Mouse (Mus musculus) spleen, adult 2 months (tissue): Measurements from ENCODE around the gene Igfals. TPM values are rescaled to one million over a fixed set of nuclear protein-coding genes. Genes with fewer than 3 reads are reported as not detected.
A peak's percentile ranks its signal among the peaks of the same experiment; 100 is the strongest.

Source experiments
- DNase-seq, 2 experiments: peaks; one replicate each; pipeline versions ENCODE4 v3.0.0 to v3.0.0-alpha.2; 2012 to 2021; ENCODE audit warnings: low spot score in 2 of 2, low read depth in 1 of 2
- H3K27ac ChIP-seq: fragments of 200-500 bp; 2 replicates; pipeline ENCODE4 v1.5.1; 2012; ENCODE audit warnings: low read length, inconsistent platforms; ENCODE audit not compliant: insufficient read depth
- H3K27me3 ChIP-seq: fragments of 200-500 bp; 2 replicates; pipeline ENCODE4 v1.6.1; 2012; ENCODE audit warnings: mild to moderate bottlenecking, moderate library complexity, low read length, inconsistent platforms; ENCODE audit not compliant: control insufficient read depth, insufficient read depth
- H3K36me3 ChIP-seq: fragments of 200-500 bp; 2 replicates; pipeline ENCODE4 v1.6.1; 2012; ENCODE audit warnings: mild to moderate bottlenecking, low read length, inconsistent platforms; ENCODE audit not compliant: control insufficient read depth, insufficient read depth
- H3K4me1 ChIP-seq: fragments of 200-500 bp; 2 replicates; pipeline ENCODE4 v1.6.1; 2011; ENCODE audit warnings: inconsistent platforms; ENCODE audit not compliant: control insufficient read depth, insufficient read depth, insufficient read length
- H3K4me3 ChIP-seq: fragments of 200-500 bp; 2 replicates; pipeline ENCODE4 v1.5.1; 2011; ENCODE audit warnings: mild to moderate bottlenecking, inconsistent platforms; ENCODE audit not compliant: insufficient read depth, insufficient read length; ENCODE audit errors: extremely low read depth
- CTCF ChIP-seq: fragments of 200-500 bp; IDR thresholded peaks from 2 replicates; pipeline ENCODE4 v1.5.1; 2011; ENCODE audit warnings: mild to moderate bottlenecking, inconsistent platforms; ENCODE audit not compliant: insufficient read depth, insufficient read length, insufficient replicate concordance; ENCODE audit errors: extremely low read depth
- POLR2A ChIP-seq: fragments of 200-500 bp; IDR thresholded peaks from 2 replicates; pipeline ENCODE4 v1.6.1; 2011; ENCODE audit warnings: low read depth, low read length, inconsistent platforms
- WGBS: fragments of 180-500 bp; shearing (Covaris S2); methylation state at CpG from one replicate; pipeline ENCODE4 v1.1.7; 2018; 5-methylcytosine and 5-hydroxymethylcytosine counted together
- polyA plus RNA-seq: library from polyadenylated mRNA; depleted of rRNA; stranded (reverse); fragments of >200 nt; gene quantifications from 2 replicates; pipeline ENCODE4 v1.2.3, GENCODE M21; 2012

The Igfals gene
- polyA plus RNA-seq, 1 experiment: 1.1 TPM

DNA sequence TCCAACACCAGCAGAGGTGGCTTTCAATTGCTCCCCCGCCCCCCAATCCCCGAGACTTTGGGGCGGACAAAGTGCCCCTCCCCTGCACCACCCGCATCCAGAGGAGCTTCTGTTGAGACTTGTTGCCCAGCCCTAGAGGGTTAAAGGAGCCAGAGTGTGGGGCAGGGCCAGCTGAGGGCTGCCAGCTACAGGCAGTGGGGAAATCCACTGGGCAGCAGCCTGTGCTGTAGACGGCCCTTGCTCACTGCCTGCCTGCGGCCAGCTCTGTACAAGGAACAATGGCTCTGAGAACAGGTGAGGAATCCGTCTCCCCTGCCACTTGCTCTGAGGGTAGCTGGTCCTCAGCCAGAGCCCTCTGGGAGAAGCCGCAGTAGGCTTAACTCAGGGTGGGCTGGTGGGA, 12.7 kb downstream of the Igfals start:
- DNase-seq: no peak

DNA sequence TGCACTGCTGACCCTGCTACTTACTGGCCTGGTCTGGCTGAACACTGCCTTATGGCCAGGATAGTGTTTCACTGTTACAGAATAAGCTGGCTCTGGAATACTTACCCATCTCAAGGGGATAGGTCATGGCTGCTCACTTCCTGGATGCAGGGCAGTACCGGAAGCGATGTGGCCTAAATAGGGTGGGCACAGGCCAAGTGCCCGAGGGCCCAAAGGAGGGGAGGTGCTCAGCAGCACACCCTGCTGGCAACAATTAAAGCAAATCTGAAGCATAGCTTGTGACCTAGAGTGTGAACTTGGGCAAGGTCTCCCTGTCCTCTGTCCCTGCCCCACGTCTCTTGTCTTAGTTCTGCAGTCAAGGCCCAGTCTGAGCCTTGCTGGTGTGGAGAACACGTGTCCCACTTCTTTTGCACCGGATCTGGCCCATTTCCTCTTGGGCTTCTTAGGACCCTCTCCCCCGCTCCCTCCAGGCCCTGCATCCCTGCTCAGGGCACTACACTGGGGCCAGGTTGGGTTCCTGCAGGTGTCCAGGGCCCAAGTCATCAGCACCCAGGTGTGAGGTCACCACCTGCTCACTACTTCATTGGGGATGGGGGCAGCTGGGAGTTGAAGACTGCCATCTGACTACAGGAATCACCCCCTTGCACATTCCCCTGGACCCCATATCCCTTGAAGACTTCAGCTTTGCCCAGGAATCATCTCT, 16.1 kb downstream of the Igfals start:
- Histone ChIP-seq H3K36me3 (peaks cover 10% of the 10 kb centered on the region), H3K4me3 (no peak overlapping the region), H3K27me3 (no peaks in the 10 kb centered on the region), H3K4me1 (peaks cover 6% of the 10 kb centered on the region), H3K27ac (no peak overlapping the region)
- DNase-seq: peak in 1 of 2 experiments; percentile 28
- WGBS: 42% methylated on average over 7 of the region's 7 CpGs
- peak; percentile 39; the same call in 1 of the 2 replicates for TF ChIP-seq CTCF
- TF ChIP-seq POLR2A: no peak

More for the DNA sequence above, 12.7 kb downstream of the Igfals start:
- no peaks in the 10 kb centered on the region for H3K27me3 ChIP-seq
- H3K4me3 ChIP-seq: no peak overlapping the region
- WGBS: 84% methylated on average over 8 of the region's 8 CpGs
- no peaks in the 10 kb centered on the region for H3K4me1 ChIP-seq
- no peak overlapping the region for H3K27ac ChIP-seq
- peaks cover 7% of the 10 kb centered on the region for H3K36me3 ChIP-seq
- TF ChIP-seq POLR2A (no peak), CTCF (no peak)

DNA sequence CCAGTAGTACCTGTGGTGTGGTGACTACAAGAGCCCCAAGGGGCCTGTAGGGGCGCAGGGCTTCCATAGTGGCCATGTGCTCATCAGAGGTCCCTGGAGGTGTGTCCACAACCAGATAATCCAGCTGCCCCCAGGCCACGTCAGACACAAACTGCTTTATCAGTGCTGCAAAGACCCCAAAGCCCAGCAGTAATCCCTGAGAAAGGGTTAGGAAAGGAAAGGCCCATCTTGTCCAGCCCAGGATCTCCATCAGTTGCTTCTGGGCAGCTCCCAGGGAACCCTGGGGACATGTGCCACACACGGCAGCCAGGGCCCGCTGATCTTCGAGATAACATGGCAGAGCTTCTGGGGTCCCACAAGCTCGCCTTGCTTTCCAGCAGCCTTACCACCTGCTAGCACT, 18.6 kb downstream of the Igfals start:
- Histone ChIP-seq H3K4me1 (peaks cover 13% of the 10 kb centered on the region), H3K27ac (no peak overlapping the region), H3K36me3 (peaks cover 10% of the 10 kb centered on the region), H3K4me3 (no peak overlapping the region), H3K27me3 (no peaks in the 10 kb centered on the region)
- TF ChIP-seq CTCF: no peak
- no peak for TF ChIP-seq POLR2A
- DNase-seq: no peak
- WGBS: 93% methylated on average over 6 of the region's 6 CpGs

DNA sequence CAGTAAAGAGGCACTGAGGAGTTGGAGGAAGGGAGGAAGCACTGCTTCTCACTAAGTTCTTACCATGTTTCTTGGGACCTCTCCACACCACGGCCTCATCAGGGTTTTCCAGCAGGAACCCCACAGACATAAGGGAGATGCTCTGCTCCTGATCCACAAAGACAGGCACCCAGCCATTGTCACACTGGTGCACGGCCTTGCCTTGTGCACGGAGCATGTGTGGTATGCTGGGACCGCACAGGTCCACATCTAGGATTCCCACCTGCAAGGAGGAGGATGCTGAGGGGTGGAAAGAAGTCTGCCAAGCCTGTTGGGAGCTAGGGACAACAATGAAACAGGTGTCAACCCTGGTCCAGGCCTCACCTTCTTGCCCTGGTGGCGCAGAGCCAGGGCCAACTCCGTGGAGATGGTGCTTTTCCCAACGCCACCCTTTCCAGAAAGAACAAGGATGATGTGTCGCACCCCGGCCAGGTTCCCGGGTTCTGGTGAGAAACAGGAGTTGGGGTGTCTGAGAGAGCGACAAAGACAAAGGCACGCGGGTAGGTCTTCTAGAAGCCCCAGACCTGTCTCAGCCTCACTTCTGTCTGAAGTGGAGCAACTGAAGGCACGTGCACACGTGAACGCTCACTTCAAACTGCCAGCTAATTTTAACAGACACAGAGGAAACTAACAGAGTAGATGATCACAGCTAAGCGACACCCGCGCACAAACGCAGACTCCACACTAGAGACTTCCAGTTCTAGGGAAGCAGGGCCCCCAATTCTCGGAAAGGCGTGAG, 19.7 kb downstream of the Igfals start:
- no peak for TF ChIP-seq CTCF
- no peak for TF ChIP-seq POLR2A
- Histone ChIP-seq H3K4me1 (peaks cover 13% of the 10 kb centered on the region), H3K27me3 (no peaks in the 10 kb centered on the region), H3K36me3 (peaks cover 13% of the 10 kb centered on the region), H3K27ac (peak overlapping the region; percentile 63), H3K4me3 (peak overlapping the region; percentile 88)
- 23% methylated on average over 22 of the region's 22 CpGs for WGBS
- DNase-seq: no peak

DNA sequence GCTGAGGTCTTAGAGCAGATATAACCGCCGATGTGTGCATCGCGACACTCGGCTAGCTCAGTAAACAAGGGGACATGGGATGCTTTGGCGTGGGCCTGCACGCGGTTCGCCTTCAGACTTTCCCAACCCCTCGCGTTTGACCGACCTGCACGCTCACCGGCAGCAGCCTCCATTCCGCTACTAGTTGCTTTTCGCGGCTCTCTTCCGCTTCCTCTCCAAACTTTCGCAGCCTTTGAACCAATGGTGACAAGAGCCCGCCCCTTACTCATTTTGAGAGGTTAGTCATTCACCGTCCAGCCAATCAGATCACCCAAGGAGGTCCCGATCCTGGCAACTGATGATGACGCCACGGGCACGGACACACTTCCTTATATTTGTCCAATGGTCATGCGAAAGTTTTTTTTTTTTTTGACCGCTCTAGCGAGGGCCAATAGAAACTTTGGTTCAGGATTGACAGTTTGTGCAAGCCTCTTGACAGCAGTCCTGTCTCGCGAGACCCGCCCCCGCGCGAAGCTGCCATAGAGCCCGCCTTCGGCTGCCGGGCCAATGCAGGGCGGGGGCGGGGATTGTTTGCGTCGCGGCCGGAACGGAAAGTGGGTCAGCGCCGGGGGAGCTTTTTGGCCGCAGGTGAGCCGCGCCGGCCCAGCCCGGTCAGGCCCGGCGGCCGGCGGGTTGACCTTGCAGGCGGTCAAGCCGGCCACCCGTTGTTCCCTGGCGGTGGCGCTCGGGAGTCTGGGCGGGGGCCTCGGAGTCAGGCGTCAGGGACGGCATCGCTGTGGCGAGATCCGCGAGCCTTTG, 20.5 kb downstream of the Igfals start, which contains the start of the genes Nubp2 and Spsb3:
Gene Nubp2, minus strand, starts transcription at position 216 of the 798 bp plus-strand sequence.
Gene Spsb3, plus strand, starts transcription at position 510 of the 798 bp plus-strand sequence.
- no peak for TF ChIP-seq CTCF
- peak; percentile 82 for TF ChIP-seq POLR2A
- peak within 1 kb of the TSS; percentile 76 for H3K27ac ChIP-seq
- DNase-seq: peak; percentile 98 to 100
- peak within 1 kb of the TSS; percentile 88 for H3K4me3 ChIP-seq
- H3K4me1 ChIP-seq: peaks cover 13% of the 10 kb centered on the region
- peaks cover 19% of the 10 kb centered on the region for H3K36me3 ChIP-seq
- 1% methylated on average over 69 of the region's 69 CpGs for WGBS
- H3K27me3 ChIP-seq: no peaks in the 10 kb centered on the region

DNA sequence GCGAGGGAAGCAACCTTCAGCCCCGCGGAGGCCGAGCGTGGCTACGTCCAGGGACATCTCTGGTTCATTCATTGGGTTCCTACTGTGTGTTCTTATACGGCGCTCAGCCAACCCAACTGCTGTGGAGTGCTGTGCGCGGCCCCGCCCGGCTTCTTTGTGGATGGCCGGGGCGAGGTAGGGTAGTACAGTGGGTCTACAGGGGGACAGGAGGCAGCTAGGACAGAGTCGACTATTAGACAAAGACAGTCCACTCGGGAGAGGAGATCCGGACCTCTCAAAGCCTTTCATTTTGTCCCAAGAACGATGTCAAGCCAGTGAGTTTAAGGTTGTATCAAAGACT, 21.1 kb downstream of the Igfals start:
- DNase-seq: no peak
- peak overlapping the region; percentile 76 for H3K27ac ChIP-seq
- under 1% methylated on average over 18 of the region's 18 CpGs for WGBS
- peak overlapping the region; percentile 71 for H3K4me3 ChIP-seq
- H3K27me3 ChIP-seq: no peaks in the 10 kb centered on the region
- H3K4me1 ChIP-seq: peaks cover 13% of the 10 kb centered on the region
- H3K36me3 ChIP-seq: peaks cover 20% of the 10 kb centered on the region
- TF ChIP-seq POLR2A: no peak
- TF ChIP-seq CTCF: no peak
